Mouse (Mus musculus): ENCODE data around the gene Hist1h1c. TPM values are rescaled to one million over a fixed set of nuclear protein-coding genes. Genes with fewer than 3 reads are reported as not detected.

The Hist1h1c gene
- polyA plus RNA-seq, 1 experiment from 2014 or later: 7.6 TPM

Other genes with a start within 250 kb of the Hist1h1c start
- gene Btn2a2, start 250.0 kb upstream of the Hist1h1c start, polyA plus RNA-seq (2021; fragmentation: Nextera tagmentation): 0.49 and 0.70 TPM in 2 replicates
- 37.4 and 58.8 TPM in 2 replicates for gene Hist1h4h, start 207.8 kb upstream of the Hist1h1c start, polyA plus RNA-seq (2021; fragmentation: Nextera tagmentation)
- gene Hist1h2af, start 204.9 kb upstream of the Hist1h1c start, polyA plus RNA-seq (2021; fragmentation: Nextera tagmentation): 0.54 TPM in 1 of 2 replicates, not detected in the other
- gene Hist1h3g, start 203.4 kb upstream of the Hist1h1c start, polyA plus RNA-seq (2021; fragmentation: Nextera tagmentation): not detected in 2 replicates
- gene Hist1h2bh, start 195.4 kb upstream of the Hist1h1c start, polyA plus RNA-seq (2021; fragmentation: Nextera tagmentation): 0.20 and 0.25 TPM in 2 replicates
- 0.13 and 0.29 TPM in 2 replicates for gene Hist1h3f, start 194.8 kb upstream of the Hist1h1c start, polyA plus RNA-seq (2021; fragmentation: Nextera tagmentation)
- not detected in 2 replicates for gene Hist1h4f, start 187.2 kb upstream of the Hist1h1c start, polyA plus RNA-seq (2021; fragmentation: Nextera tagmentation)
- 0.02 and 0.05 TPM in 2 replicates for gene Hist1h1d, start 185.5 kb upstream of the Hist1h1c start, polyA plus RNA-seq (2021; fragmentation: Nextera tagmentation)
- gene Hist1h3e, start 176.4 kb upstream of the Hist1h1c start, polyA plus RNA-seq (2021; fragmentation: Nextera tagmentation): 0.88 and 1.3 TPM in 2 replicates
- 4.0 and 7.7 TPM in 2 replicates for gene Hist1h2ae, start 167.6 kb upstream of the Hist1h1c start, polyA plus RNA-seq (2021; fragmentation: Nextera tagmentation)
- 1.3 and 2.6 TPM in 2 replicates for gene Hist1h2bg, start 167.4 kb upstream of the Hist1h1c start, polyA plus RNA-seq (2021; fragmentation: Nextera tagmentation)
- gene Hist1h2bf, start 164.6 kb upstream of the Hist1h1c start, polyA plus RNA-seq (2021; fragmentation: Nextera tagmentation): 0.73 TPM in 1 of 2 replicates, not detected in the other
- 0.59 TPM in 1 of 2 replicates, not detected in the other for gene Hist1h2ad, start 164.4 kb upstream of the Hist1h1c start, polyA plus RNA-seq (2021; fragmentation: Nextera tagmentation)
- gene Hist1h3d, start 163.0 kb upstream of the Hist1h1c start, polyA plus RNA-seq (2021; fragmentation: Nextera tagmentation): 0.18 and 0.33 TPM in 2 replicates
- gene Hist1h4d, start 157.2 kb upstream of the Hist1h1c start, polyA plus RNA-seq (2021; fragmentation: Nextera tagmentation): 6.4 and 8.7 TPM in 2 replicates
- gene Hist1h2be, start 117.7 kb upstream of the Hist1h1c start, polyA plus RNA-seq (2021; fragmentation: Nextera tagmentation): 3.2 TPM in 2 replicates
- 7.8 and 10.6 TPM in 2 replicates for gene Hist1h1e, start 116.2 kb upstream of the Hist1h1c start, polyA plus RNA-seq (2021; fragmentation: Nextera tagmentation)
- gene Hist1h2ac, start 54.9 kb upstream of the Hist1h1c start, polyA plus RNA-seq (2021; fragmentation: Nextera tagmentation): 0.88 and 1.6 TPM in 2 replicates
- 101 and 115 TPM in 2 replicates for gene Hist1h2bc, start 54.6 kb upstream of the Hist1h1c start, polyA plus RNA-seq (2021; fragmentation: Nextera tagmentation)
- not detected in 2 replicates for gene Hist1h1t, start 43.0 kb upstream of the Hist1h1c start, polyA plus RNA-seq (2021; fragmentation: Nextera tagmentation)
- 2.1 and 4.0 TPM in 2 replicates for gene Hist1h4c, start 40.4 kb upstream of the Hist1h1c start, polyA plus RNA-seq (2021; fragmentation: Nextera tagmentation)
- 3.9 and 4.3 TPM in 2 replicates for gene Hfe, start 28.0 kb upstream of the Hist1h1c start, polyA plus RNA-seq (2021; fragmentation: Nextera tagmentation)
- gene Hist1h3c, start 6.8 kb downstream of the Hist1h1c start, polyA plus RNA-seq (2021; fragmentation: Nextera tagmentation): 0.53 TPM in 1 of 2 replicates, not detected in the other
- 0.45 TPM in 1 of 2 replicates, not detected in the other for gene Hist1h2bb, start 7.9 kb downstream of the Hist1h1c start, polyA plus RNA-seq (2021; fragmentation: Nextera tagmentation)
- gene Hist1h2ab, start 12.3 kb downstream of the Hist1h1c start, polyA plus RNA-seq (2021; fragmentation: Nextera tagmentation): 2.6 and 2.8 TPM in 2 replicates
- gene Hist1h3b, start 13.5 kb downstream of the Hist1h1c start, polyA plus RNA-seq (2021; fragmentation: Nextera tagmentation): 0.40 TPM in 1 of 2 replicates, not detected in the other
- gene Hist1h4b, start 18.2 kb downstream of the Hist1h1c start, polyA plus RNA-seq (2021; fragmentation: Nextera tagmentation): not detected in 2 replicates
- gene Hist1h4a, start 22.4 kb downstream of the Hist1h1c start, polyA plus RNA-seq (2021; fragmentation: Nextera tagmentation): 0.47 TPM in 1 of 2 replicates, not detected in the other
- not detected in 2 replicates for gene Hist1h3a, start 23.6 kb downstream of the Hist1h1c start, polyA plus RNA-seq (2021; fragmentation: Nextera tagmentation)
- not detected in 2 replicates for gene Hist1h1a, start 24.9 kb downstream of the Hist1h1c start, polyA plus RNA-seq (2021; fragmentation: Nextera tagmentation)
- gene Trim38, start 31.1 kb downstream of the Hist1h1c start, polyA plus RNA-seq (2021; fragmentation: Nextera tagmentation): not detected in 2 replicates
- gene Slc17a2, start 68.2 kb downstream of the Hist1h1c start, polyA plus RNA-seq (2021; fragmentation: Nextera tagmentation): not detected in 2 replicates
- not detected in 2 replicates for gene Slc17a3, start 100.6 kb downstream of the Hist1h1c start, polyA plus RNA-seq (2021; fragmentation: Nextera tagmentation)
- gene Slc17a1, start 128.9 kb downstream of the Hist1h1c start, polyA plus RNA-seq (2021; fragmentation: Nextera tagmentation): not detected in 2 replicates
- gene Slc17a4, start 176.2 kb downstream of the Hist1h1c start, polyA plus RNA-seq (2021; fragmentation: Nextera tagmentation): not detected in 2 replicates
- not detected in 2 replicates for gene Hist1h2ba, start 195.3 kb downstream of the Hist1h1c start, polyA plus RNA-seq (2021; fragmentation: Nextera tagmentation)
- not detected in 2 replicates for gene Hist1h2aa, start 195.7 kb downstream of the Hist1h1c start, polyA plus RNA-seq (2021; fragmentation: Nextera tagmentation)